Mouse (Mus musculus): Measurements from ENCODE around the gene Ptpn6.

The Ptpn6 gene

GRCm38 (mm10) chr6:124755306-124755705 is 16.8 kb upstream of the Ptpn6 start:
- DNase-seq, result no peak

GRCm38 (mm10) chr6:124753861-124754260 is 15.3 kb upstream of the Ptpn6 start:
- DNase-seq, result no peak

GRCm38 (mm10) chr6:124750405-124750804 is 11.9 kb upstream of the Ptpn6 start:
- DNase-seq, result no peak

- DNase-seq, result no peak
Measured at GRCm38 (mm10) chr6:124746654-124747632, 8.4 kb upstream of the Ptpn6 start.

- DNase-seq, result no peak
Measured at GRCm38 (mm10) chr6:124746296-124746605, 7.7 kb upstream of the Ptpn6 start.

GRCm38 (mm10) chr6:124745490-124746295 is 7.2 kb upstream of the Ptpn6 start:
- DNase-seq, result peak; percentile 94

- peak; percentile 29 for DNase-seq
Measured at GRCm38 (mm10) chr6:124744755-124745321, 6.3 kb upstream of the Ptpn6 start.

- no peak for DNase-seq
Measured at GRCm38 (mm10) chr6:124743647-124744046, 5.1 kb upstream of the Ptpn6 start.

GRCm38 (mm10) chr6:124742839-124743514 is 4.5 kb upstream of the Ptpn6 start:
- DNase-seq, result no peak

GRCm38 (mm10) chr6:124741842-124742241 is 3.3 kb upstream of the Ptpn6 start:
- no peak for DNase-seq

- peak; percentile 89 for DNase-seq
Measured at GRCm38 (mm10) chr6:124740888-124741761, 2.6 kb upstream of the Ptpn6 start, which contains the start of gene Grcc10. TSS of gene Grcc10 (minus strand) at chr6:124741374.

- DNase-seq, result no peak
Measured at GRCm38 (mm10) chr6:124740211-124740887, 1.8 kb upstream of the Ptpn6 start.

- no peak for DNase-seq
Measured at GRCm38 (mm10) chr6:124739231-124739796, 800 bp upstream of the Ptpn6 start.

- DNase-seq, result no peak
Measured at GRCm38 (mm10) chr6:124737040-124737439, 1.5 kb downstream of the Ptpn6 start.

- DNase-seq, result no peak
Measured at GRCm38 (mm10) chr6:124734417-124734816, 4.1 kb downstream of the Ptpn6 start.

- no peak for DNase-seq
Measured at GRCm38 (mm10) chr6:124732476-124733370, 5.8 kb downstream of the Ptpn6 start.

- no peak for DNase-seq
Measured at GRCm38 (mm10) chr6:124731038-124731437, 7.5 kb downstream of the Ptpn6 start.

- DNase-seq, result no peak
Measured at GRCm38 (mm10) chr6:124729850-124730705, 8.4 kb downstream of the Ptpn6 start.

- no peak for DNase-seq
Measured at GRCm38 (mm10) chr6:124728621-124729020, 9.9 kb downstream of the Ptpn6 start.

Data from kidney, adult 18-20 months (tissue).